Mouse (Mus musculus): Measurements from ENCODE around the gene Mas1. TPM values are rescaled to one million over a fixed set of nuclear protein-coding genes. Genes with fewer than 3 reads are reported as not detected.
A peak's percentile ranks its signal among the peaks of the same experiment; 100 is the strongest.

The Mas1 gene
- polyA plus RNA-seq, 1 experiment from 2014 or later = 0.43 TPM

DNA sequence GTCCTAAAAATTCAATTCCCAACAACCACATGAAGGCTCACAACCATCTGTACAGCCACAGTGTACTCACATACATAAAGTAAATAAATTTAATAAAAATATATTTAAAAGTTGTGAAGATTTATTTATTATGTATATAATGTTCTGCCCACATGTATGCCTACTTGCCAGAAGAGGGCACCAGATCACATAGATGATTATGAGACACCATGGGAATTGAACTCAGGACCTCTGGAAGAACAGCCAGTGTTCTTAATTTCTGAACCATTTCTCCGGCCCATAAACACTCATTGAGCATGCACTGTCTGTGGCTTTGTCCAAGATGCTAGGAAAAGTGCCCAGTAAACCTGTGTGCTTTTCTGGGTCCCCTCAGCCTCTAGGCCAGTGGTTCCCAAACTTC is 13.3 kb upstream of the Mas1 start:
- no peak overlapping the region for H3K9ac ChIP-seq (replicated peaks; ENCODE audit: low read depth, low read length)
- H3K27ac ChIP-seq (ENCODE audit: low read length) = no peak overlapping the region
- WGBS = 72% methylated on average over 1 of the region's 1 CpGs
- no peaks in the 10 kb centered on the region for H3K36me3 ChIP-seq (ENCODE audit: control insufficient read depth, insufficient read depth)
- no peak overlapping the region for H3K4me2 ChIP-seq (ENCODE audit: low read length)
- no peak for ATAC-seq
- H3K9me3 ChIP-seq (ENCODE audit: control insufficient read depth, low read length) = no peaks in the 10 kb centered on the region
- H3K27me3 ChIP-seq (replicated peaks; ENCODE audit: control insufficient read depth, insufficient read depth, low read length) = no peaks in the 10 kb centered on the region
- H3K4me1 ChIP-seq (replicated peaks; ENCODE audit: control insufficient read depth, insufficient read depth, low read length) = no peaks in the 10 kb centered on the region
- no peak overlapping the region for H3K4me3 ChIP-seq (replicated peaks; ENCODE audit: low read length)

DNA sequence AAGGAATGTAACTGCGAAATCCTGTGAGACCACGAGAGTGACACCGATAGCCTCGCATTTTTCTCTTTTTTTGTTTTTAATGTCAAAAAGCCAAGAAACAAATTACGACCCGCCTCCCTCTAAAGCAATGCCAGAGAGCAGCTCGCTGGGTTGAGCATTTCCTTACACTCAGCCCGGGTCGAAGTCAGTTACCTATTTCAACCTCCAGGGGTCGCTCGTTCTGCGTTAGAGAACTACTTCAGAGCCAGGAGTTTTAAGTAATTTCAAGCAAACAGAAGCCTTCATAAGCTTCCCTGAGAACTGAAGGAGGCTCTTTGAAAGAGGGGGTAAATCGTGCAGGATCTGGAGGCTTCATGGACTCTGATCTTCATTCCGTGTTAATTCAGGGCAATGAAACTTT is 12.2 kb upstream of the Mas1 start:
- H3K27ac ChIP-seq (ENCODE audit: low read length) = no peak overlapping the region
- no peaks in the 10 kb centered on the region for H3K4me1 ChIP-seq (replicated peaks; ENCODE audit: control insufficient read depth, insufficient read depth, low read length)
- under 1% methylated on average over 14 of the region's 14 CpGs for WGBS
- H3K9ac ChIP-seq (replicated peaks; ENCODE audit: low read depth, low read length) = no peak overlapping the region
- ATAC-seq = peak; percentile 78
- no peaks in the 10 kb centered on the region for H3K9me3 ChIP-seq (ENCODE audit: control insufficient read depth, low read length)
- no peaks in the 10 kb centered on the region for H3K27me3 ChIP-seq (replicated peaks; ENCODE audit: control insufficient read depth, insufficient read depth, low read length)
- peak overlapping the region; percentile 33 for H3K4me2 ChIP-seq (ENCODE audit: low read length)
- no peak overlapping the region for H3K4me3 ChIP-seq (replicated peaks; ENCODE audit: low read length)
- no peaks in the 10 kb centered on the region for H3K36me3 ChIP-seq (ENCODE audit: control insufficient read depth, insufficient read depth)

- no peaks in the 10 kb centered on the region for H3K36me3 ChIP-seq (ENCODE audit: control insufficient read depth, insufficient read depth)
- H3K27ac ChIP-seq (ENCODE audit: low read length) = no peak within 1 kb of the TSS
- H3K27me3 ChIP-seq (replicated peaks; ENCODE audit: control insufficient read depth, insufficient read depth, low read length) = no peaks in the 10 kb centered on the region
- no peak for ATAC-seq
- 76% methylated on average over 5 of the region's 5 CpGs for WGBS
- peaks cover 3% of the 10 kb centered on the region; the same call in 1 of the 2 replicates for H3K4me1 ChIP-seq (replicated peaks; ENCODE audit: control insufficient read depth, insufficient read depth, low read length)
- no peak within 1 kb of the TSS for H3K4me3 ChIP-seq (replicated peaks; ENCODE audit: low read length)
- H3K9ac ChIP-seq (replicated peaks; ENCODE audit: low read depth, low read length) = no peak within 1 kb of the TSS
- no peak within 1 kb of the TSS for H3K4me2 ChIP-seq (ENCODE audit: low read length)
- no peaks in the 10 kb centered on the region for H3K9me3 ChIP-seq (ENCODE audit: control insufficient read depth, low read length)
Observed at GRCm38 (mm10) chr17:12875734-12876133, 7.8 kb upstream of the Mas1 start, which contains the start of gene Mrgprh. Mrgprh (plus strand) TSS chr17:12876034.

DNA sequence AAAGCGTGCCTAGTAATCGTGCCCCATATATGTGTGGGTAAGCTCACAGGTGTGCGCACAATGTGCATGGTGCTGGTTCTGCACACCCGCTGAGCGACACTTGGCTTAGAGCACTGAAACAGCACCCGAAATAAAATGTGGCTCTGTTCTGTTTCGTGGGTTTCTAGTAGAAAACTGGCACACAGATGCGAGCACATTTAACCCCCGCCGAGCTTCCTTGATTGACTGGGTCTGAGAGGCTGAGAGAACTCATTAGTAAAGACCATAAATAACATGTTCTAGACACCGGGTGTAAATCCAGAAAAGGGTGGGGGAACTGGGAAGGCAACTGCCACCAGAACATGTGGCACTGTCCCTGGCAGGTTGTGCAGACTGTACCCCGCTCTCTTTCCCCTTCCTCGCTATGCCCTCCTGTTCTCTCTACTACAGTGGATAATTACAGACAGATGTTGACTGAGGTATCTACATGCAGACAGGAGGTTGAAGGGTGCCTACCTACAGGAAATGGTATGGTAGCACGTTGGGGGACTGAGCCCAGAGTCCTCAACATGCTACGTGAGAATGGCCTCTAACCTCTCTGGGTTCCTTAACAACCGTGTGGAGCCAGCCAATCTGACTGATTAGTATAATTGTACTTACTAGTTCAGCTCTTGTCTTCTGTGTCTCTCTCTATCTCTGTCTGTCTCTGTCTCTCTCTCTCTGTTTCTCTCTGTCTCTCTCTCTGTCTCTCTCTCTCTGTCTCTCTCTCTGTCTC is 4.5 kb upstream of the Mas1 start:
- Histone ChIP-seq H3K4me3 (replicated peaks; ENCODE audit: low read length) (no peak overlapping the region), H3K4me2 (ENCODE audit: low read length) (no peak overlapping the region), H3K4me1 (replicated peaks; ENCODE audit: control insufficient read depth, insufficient read depth, low read length) (peaks cover 3% of the 10 kb centered on the region; the same call in 1 of the 2 replicates), H3K36me3 (ENCODE audit: control insufficient read depth, insufficient read depth) (no peaks in the 10 kb centered on the region), H3K27me3 (replicated peaks; ENCODE audit: control insufficient read depth, insufficient read depth, low read length) (no peaks in the 10 kb centered on the region), H3K27ac (ENCODE audit: low read length) (no peak overlapping the region), H3K9ac (replicated peaks; ENCODE audit: low read depth, low read length) (no peak overlapping the region), H3K9me3 (ENCODE audit: control insufficient read depth, low read length) (no peaks in the 10 kb centered on the region)
- ATAC-seq = no peak
- 65% methylated on average over 16 of the region's 16 CpGs for WGBS

DNA sequence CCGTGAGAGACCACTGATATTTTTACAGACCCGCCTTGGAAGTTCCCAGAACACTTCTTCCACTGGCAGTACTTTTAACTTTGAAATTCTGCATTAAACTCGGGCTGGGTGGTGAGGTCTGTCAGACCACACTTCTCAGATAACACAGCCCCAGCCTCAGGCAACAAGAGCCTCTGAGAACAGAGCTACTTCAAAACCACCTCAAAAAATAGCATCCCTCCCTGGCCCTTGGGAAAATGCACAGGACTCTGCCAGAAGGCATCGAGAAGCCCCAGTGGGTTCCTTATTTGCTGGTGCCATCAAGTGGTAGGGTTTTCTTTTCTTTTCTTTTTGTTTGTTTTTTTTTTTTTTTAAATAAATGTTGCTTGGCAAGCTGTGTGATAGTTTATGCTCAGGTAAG is 697 bp upstream of the Mas1 start:
- no peaks in the 10 kb centered on the region for H3K36me3 ChIP-seq (ENCODE audit: control insufficient read depth, insufficient read depth)

DNA sequence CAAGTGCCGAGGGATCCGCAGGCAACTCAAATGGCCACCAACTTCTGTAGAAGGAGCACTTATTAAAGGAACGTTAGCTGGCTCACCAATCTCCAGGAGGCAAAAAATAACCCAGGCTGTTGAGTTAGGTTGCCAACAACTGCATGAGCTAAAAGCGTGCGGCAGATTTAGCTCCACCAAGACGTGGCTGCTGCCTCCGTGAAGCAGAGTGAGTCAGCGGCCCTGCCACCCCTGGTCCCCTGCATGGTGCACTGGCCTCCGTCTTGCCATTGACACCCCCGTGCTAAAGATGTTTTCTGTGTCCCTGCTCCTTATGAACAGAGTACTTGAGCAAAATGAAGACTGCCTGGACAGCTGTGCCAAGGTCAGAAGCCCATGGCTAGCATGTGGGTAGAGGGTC is 1.1 kb downstream of the Mas1 start:
- no peaks in the 10 kb centered on the region for H3K36me3 ChIP-seq (ENCODE audit: control insufficient read depth, insufficient read depth)
- no peak overlapping the region for H3K4me3 ChIP-seq (replicated peaks; ENCODE audit: low read length)
- H3K4me2 ChIP-seq (ENCODE audit: low read length) = no peak overlapping the region
- H3K9ac ChIP-seq (replicated peaks; ENCODE audit: low read depth, low read length) = no peak overlapping the region
- H3K4me1 ChIP-seq (replicated peaks; ENCODE audit: control insufficient read depth, insufficient read depth, low read length) = no peaks in the 10 kb centered on the region
- no peak overlapping the region for H3K27ac ChIP-seq (ENCODE audit: low read length)
- no peak for ATAC-seq
- H3K27me3 ChIP-seq (replicated peaks; ENCODE audit: control insufficient read depth, insufficient read depth, low read length) = no peaks in the 10 kb centered on the region
- no peaks in the 10 kb centered on the region for H3K9me3 ChIP-seq (ENCODE audit: control insufficient read depth, low read length)
- 83% methylated on average over 10 of the region's 10 CpGs for WGBS

More for the DNA sequence above, 697 bp upstream of the Mas1 start:
- Histone ChIP-seq H3K27ac (ENCODE audit: low read length) (no peak overlapping the region), H3K27me3 (replicated peaks; ENCODE audit: control insufficient read depth, insufficient read depth, low read length) (no peaks in the 10 kb centered on the region), H3K9ac (replicated peaks; ENCODE audit: low read depth, low read length) (no peak overlapping the region), H3K9me3 (ENCODE audit: control insufficient read depth, low read length) (no peaks in the 10 kb centered on the region), H3K4me1 (replicated peaks; ENCODE audit: control insufficient read depth, insufficient read depth, low read length) (peaks cover 3% of the 10 kb centered on the region; the same call in 1 of the 2 replicates), H3K4me3 (replicated peaks; ENCODE audit: low read length) (no peak overlapping the region), H3K4me2 (ENCODE audit: low read length) (no peak overlapping the region)
- WGBS = 51% methylated on average over 4 of the region's 4 CpGs
- no peak for ATAC-seq

GRCm38 (mm10) chr17:12865407-12865806 is 2.5 kb downstream of the Mas1 start:
- WGBS = 49% methylated on average over 3 of the region's 3 CpGs
- no peak overlapping the region for H3K4me3 ChIP-seq (replicated peaks; ENCODE audit: low read length)
- H3K9me3 ChIP-seq (ENCODE audit: control insufficient read depth, low read length) = no peaks in the 10 kb centered on the region
- ATAC-seq = no peak
- H3K9ac ChIP-seq (replicated peaks; ENCODE audit: low read depth, low read length) = no peak overlapping the region
- no peak overlapping the region for H3K4me2 ChIP-seq (ENCODE audit: low read length)
- H3K27ac ChIP-seq (ENCODE audit: low read length) = no peak overlapping the region
- H3K36me3 ChIP-seq (ENCODE audit: control insufficient read depth, insufficient read depth) = no peaks in the 10 kb centered on the region
- no peaks in the 10 kb centered on the region for H3K27me3 ChIP-seq (replicated peaks; ENCODE audit: control insufficient read depth, insufficient read depth, low read length)
- no peaks in the 10 kb centered on the region for H3K4me1 ChIP-seq (replicated peaks; ENCODE audit: control insufficient read depth, insufficient read depth, low read length)

GRCm38 (mm10) chr17:12864111-12864510 is 3.8 kb downstream of the Mas1 start:
- H3K9ac ChIP-seq (replicated peaks; ENCODE audit: low read depth, low read length) = no peak overlapping the region
- H3K4me2 ChIP-seq (ENCODE audit: low read length) = no peak overlapping the region

GRCm38 (mm10) chr17:12859006-12859520 is 8.9 kb downstream of the Mas1 start:
- Histone ChIP-seq H3K9ac (replicated peaks; ENCODE audit: low read depth, low read length) (no peak overlapping the region), H3K4me2 (ENCODE audit: low read length) (no peak overlapping the region), H3K27ac (ENCODE audit: low read length) (no peak overlapping the region), H3K4me3 (replicated peaks; ENCODE audit: low read length) (no peak overlapping the region), H3K4me1 (replicated peaks; ENCODE audit: control insufficient read depth, insufficient read depth, low read length) (no peaks in the 10 kb centered on the region), H3K27me3 (replicated peaks; ENCODE audit: control insufficient read depth, insufficient read depth, low read length) (no peaks in the 10 kb centered on the region), H3K36me3 (ENCODE audit: control insufficient read depth, insufficient read depth) (no peaks in the 10 kb centered on the region), H3K9me3 (ENCODE audit: control insufficient read depth, low read length) (no peaks in the 10 kb centered on the region)
- ATAC-seq = no peak
- WGBS = 80% methylated on average over 8 of the region's 8 CpGs

More at GRCm38 (mm10) chr17:12864111-12864510, 3.8 kb downstream of the Mas1 start:
- H3K4me1 ChIP-seq (replicated peaks; ENCODE audit: control insufficient read depth, insufficient read depth, low read length) = no peaks in the 10 kb centered on the region
- H3K9me3 ChIP-seq (ENCODE audit: control insufficient read depth, low read length) = no peaks in the 10 kb centered on the region
- no peak for ATAC-seq
- H3K27me3 ChIP-seq (replicated peaks; ENCODE audit: control insufficient read depth, insufficient read depth, low read length) = no peaks in the 10 kb centered on the region
- no peaks in the 10 kb centered on the region for H3K36me3 ChIP-seq (ENCODE audit: control insufficient read depth, insufficient read depth)
- no peak overlapping the region for H3K27ac ChIP-seq (ENCODE audit: low read length)
- H3K4me3 ChIP-seq (replicated peaks; ENCODE audit: low read length) = no peak overlapping the region
